Mouse (Mus musculus) adipocyte (in vitro differentiated cells): ENCODE data around the gene Vrk3.

Experiments
- DNase-seq: peaks from one replicate; pipeline ENCODE4 v3.0.0-alpha.2; 2016; ENCODE audit warnings: low spot score

The Vrk3 gene

DNA sequence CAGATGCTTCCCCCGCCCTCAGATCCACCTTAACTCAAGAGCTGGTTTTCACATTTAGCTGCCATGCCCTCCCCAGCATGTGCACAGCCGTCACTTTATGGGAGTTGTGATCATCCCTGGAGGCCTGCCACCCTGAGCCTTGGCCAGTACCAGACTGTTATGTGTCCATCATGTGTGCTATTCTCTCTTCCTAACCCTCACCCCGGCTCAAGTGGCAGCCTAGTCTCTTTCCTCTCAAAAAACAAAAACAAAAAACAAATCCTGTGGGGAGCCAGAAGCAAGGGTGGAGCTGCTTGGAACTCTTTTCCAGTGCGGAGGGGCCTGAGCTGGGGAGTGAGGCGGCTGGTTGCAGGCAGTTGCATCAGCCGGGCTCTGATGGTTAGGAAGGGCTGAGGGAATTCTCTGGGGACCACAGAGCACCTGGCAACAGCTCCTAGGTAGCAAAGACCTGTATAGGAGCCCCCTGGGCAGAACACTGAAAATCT, 70.6 kb downstream of the Vrk3 start:
- DNase-seq: peak; percentile 69

- DNase-seq: no peak
Observed at GRCm38 (mm10) chr7:44819391-44819790, 71.2 kb downstream of the Vrk3 start.

DNA sequence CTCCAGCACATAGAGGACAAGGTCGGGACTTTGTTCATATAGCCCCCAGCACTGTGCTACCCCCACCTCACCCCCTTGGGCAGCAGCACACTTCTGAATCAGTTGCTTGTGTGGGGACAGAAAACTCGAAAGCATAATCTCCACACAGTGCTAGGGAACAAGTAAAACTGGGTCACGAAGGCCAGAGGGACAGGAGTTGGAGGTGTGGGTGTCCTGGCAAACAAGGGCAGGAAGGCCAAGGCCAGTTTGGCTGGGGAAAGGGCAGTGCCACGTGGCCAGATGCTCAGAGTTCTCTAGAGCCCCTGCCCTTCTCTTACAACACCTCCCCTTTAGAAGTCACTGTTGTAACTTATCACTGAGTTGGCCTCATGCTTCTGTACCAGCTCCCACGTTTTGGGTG, 71.7 kb downstream of the Vrk3 start:
- no peak for DNase-seq

- DNase-seq: no peak
Observed at GRCm38 (mm10) chr7:44820525-44820924, 72.3 kb downstream of the Vrk3 start.

DNA sequence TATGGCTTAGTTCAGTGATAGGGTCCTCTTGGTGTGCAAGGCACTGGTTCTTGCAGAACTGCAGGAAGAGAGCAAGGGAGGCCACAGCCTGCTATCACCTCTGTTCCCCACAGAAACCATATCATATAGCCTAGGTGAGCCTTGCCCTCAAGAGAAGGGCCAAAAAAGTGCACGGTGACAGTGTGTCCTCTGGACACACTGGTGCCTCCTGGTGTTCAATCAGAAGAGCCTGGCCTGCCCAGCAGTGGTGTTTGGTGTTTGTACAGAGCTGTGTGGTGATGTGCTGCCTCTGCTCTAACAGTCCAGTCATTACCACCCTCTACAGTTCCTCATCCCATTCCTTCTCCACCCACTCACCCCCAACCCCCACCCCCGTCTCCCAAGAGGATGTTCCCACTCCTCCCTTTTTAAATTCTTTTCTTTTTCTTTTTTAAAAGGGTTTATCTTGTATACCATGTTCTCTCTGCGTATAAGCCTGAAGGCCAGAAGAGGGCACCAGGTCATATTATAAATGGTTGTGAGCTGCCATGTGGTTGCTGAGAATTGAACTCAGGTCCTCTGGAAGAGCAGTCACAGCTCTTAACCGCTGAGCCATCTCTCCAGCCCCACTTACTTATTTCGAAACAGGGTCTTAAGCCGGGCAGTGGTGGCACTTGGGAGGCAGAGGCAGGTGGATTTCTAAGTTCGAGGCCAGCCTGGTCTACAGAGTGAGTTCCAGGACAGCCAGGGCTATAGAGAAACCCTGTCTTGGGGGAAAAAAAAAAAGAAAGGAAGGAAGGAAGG, 73.6 kb downstream of the Vrk3 start:
- no peak for DNase-seq

- DNase-seq: no peak
Observed at GRCm38 (mm10) chr7:44823409-44823808, 75.2 kb downstream of the Vrk3 start.

DNA sequence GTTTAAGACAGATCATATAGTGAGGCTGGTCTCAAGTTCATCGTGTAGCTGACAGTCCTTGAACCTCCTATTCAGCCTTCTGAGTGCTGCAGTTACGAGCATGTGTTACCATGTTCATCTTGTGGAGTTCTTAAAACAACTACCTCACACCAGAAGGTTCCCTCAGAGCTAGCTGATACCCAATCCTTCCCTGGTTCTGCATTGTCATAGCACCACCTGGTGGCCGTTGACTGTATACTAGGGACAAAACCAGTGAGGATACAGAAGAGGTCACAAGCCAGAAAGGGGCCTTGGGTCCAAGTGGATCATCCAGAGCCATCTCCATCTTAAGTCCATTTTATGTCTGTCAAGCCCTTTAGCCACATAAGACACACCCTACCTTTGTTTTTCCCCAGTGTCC, 76.7 kb downstream of the Vrk3 start:
- peak; percentile 76 for DNase-seq

GRCm38 (mm10) chr7:44826771-44827170, 78.6 kb downstream of the Vrk3 start:
- no peak for DNase-seq
